Mouse (Mus musculus): ENCODE measurements at regions not wholly inside any gene's neighbourhood (a gene's known extent, or its start where the extent isn't known, plus 50 kb on each side); places are given as distances from the start of the nearest gene placed in this dataset.

DNA sequence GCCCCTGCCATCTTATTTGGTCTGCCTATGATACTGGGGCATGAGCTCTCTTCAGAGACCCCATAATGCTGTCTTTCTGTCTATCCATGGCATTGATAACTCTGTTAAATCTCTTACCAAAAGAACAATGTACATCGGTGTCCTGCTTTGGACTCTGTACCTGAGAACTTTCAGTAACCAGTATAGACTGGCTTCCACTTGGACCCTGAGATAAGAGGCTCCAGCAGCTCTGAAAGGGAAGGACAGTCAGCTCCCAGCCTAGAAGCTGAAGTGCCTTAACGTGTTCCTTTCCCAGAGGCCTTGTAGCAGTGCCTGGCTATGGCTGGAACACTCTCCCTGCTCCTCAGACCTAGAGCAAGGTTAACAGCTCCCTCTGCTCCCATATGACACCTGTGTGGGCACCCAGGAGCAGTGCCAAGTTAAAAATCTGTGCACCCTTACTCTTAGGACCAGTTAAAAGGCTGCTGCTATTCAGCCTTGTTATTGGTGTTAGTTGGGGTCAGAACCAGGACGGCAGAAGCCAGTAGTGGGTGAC is 343.8 kb upstream of the Hs6st1 start:
- no peak for DNase-seq

DNA sequence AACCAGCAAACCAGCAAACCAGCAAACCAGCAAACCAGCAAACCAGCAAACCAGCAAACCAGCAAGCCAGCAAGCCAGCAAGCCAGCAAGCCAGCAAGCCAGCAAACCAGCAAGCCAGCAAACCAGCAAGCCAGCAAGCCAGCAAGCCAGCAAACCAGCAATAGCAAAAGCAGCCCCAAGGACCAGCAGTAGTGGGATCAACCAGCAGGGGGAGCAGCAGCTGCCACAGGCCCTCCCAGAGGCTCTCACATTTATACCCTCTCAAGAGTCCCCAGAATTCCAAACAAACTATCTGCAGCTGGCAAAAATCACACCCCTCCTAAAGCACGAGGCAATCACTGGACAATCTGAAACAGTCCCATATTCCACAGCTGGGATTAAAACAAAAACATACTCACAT is 341.6 kb upstream of the Hs6st1 start:
- peak; percentile 65 for DNase-seq

- peak; percentile 64 for DNase-seq
Observed at GRCm38 (mm10) chr1:35727310-35727990, 340.8 kb upstream of the Hs6st1 start.

GRCm38 (mm10) chr1:35729785-35730295 is 338.4 kb upstream of the Hs6st1 start:
- DNase-seq, result no peak

DNA sequence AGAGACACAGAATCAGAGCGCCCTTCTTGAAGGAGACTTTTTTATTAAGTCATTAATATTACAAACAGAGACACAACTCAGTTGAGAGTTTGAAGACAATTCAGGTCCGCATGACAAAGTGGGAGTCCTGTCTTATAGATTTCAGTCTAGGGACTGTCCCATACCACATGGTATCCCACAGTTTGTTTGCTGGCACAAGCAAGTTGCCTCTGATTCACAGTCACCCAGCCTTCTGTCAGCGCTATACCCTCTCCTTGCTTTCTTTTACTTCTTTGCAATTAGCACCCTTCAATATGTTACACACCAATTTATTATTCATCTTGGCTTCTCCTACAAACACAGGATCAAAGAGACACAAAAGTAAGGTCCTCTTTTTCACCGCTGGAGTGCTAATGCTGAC is 337.9 kb upstream of the Hs6st1 start:
- DNase-seq, result no peak

DNA sequence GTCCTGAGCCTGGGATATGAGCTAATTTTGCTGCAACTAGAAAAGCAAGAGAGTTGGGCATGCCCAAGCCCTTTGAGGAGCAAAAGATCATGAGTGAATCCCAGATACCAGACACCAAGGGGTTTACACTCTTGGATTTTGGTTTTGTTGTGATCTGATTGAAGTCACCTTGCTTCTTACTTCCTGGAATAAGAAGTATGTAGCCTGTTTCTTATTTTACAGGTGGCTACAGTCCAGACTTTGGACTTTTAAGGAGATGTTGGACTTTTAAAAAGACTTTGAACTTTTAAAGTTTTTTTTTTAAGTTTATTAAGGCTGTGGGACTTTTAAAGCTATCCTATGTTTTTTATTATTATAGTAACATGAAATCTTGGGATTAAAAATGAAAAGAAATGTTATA is 332.0 kb upstream of the Hs6st1 start:
- no peak for DNase-seq

DNA sequence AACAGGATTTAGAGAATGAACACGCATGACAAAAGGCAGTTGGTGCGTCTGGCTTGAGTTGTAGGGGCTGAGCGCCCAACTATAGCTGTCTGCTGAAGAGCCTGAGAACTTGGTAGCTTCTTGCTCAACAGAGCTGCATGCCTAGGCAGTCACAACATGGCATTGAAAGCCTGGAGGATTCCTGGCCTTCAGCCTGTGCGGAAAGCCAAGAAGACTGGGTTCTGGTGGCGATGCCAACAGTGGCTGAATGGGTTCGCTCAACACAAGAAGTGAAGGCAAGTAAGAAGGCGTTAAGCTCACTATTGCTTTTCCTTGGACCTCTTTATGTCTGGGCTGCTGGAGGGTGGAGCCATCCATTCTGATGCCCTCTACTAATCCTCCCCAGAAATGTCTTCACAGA is 318.6 kb upstream of the Hs6st1 start:
- no peak for DNase-seq

GRCm38 (mm10) chr1:35750092-35750521 is 318.1 kb upstream of the Hs6st1 start:
- DNase-seq, result no peak

- DNase-seq, result no peak
Observed at GRCm38 (mm10) chr1:35752636-35753035, 315.6 kb upstream of the Hs6st1 start.

DNA sequence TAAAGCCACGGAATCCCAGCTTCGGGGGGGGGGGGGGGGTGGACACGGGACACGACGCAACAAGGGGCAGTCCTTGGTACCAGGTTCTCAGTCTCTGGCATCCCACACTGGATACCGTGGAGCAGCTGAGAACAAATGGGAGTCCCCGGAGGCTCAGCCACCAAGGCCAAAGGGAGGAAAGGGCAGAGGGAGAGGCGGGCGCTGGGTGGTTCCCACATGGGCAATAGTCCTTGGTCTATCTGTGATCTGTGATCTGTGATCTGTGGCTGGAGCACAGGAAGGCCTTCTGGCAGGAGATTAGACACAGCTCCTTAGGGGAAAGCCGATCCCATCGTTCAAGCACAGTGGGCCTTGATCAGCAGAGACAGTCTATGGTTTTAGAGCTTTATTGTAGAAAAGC is 314.0 kb upstream of the Hs6st1 start:
- DNase-seq, result no peak

GRCm38 (mm10) chr1:35759010-35759409 is 309.2 kb upstream of the Hs6st1 start:
- DNase-seq, result no peak

DNA sequence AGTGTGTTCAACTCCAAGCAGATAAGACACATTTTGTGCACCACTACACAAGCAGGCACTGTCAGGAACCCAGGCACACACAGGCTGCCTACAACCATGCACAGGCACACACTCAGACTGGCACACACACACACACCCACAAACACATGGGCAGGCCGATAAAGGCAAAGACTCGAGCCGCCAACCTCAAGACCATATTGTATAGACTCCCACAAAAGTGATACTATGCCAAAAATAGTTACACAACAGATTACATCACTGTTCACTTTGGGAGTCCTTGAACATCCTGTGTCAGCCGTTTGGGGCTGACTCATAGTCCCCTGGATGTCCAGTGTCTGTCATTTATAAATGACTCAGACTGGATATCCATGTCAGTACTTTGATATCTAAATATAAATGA is 308.6 kb upstream of the Hs6st1 start:
- no peak for DNase-seq

GRCm38 (mm10) chr1:35763051-35763450 is 305.1 kb upstream of the Hs6st1 start:
- no peak for DNase-seq

DNA sequence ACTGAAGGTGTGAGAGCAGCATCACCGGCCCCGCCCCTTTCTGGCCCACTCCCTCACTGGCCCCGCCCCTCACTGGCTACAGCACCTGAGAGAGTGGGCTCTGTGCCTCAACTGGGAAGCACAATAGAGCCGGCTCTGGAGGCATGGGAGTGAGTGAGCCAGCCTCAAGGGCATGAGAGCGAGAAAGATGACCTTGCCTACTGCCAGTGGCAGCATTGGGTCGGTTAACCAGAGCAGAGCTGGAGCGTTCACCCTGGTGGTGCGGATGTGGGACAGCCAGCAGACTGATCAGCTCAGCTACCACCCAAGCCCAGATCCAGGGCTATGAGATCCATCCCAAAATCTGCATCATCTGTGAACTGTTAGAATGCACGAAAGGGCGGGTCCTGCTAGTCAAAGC is 304.7 kb upstream of the Hs6st1 start:
- no peak for DNase-seq

- no peak for DNase-seq
Observed at GRCm38 (mm10) chr1:35764068-35764467, 304.1 kb upstream of the Hs6st1 start.

DNA sequence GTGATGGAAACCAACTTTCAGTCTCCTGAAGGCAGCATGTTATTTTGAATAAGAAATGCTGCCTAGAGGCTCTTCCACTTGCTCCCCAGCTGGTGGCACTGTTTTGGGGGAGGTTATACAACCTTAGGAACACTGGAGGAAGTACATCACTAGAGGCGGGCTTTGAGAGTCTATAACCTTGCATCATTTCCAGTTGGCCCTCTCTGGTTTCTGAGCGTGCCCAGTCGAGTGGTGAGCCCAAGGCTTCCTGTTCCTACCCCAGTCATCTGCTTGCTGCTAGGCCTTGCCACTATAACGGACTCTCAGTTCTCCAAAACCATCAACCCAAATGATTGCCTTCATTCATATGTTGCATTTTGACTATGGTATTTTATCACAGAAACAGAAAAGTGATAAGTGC is 302.5 kb upstream of the Hs6st1 start:
- no peak for DNase-seq

DNA sequence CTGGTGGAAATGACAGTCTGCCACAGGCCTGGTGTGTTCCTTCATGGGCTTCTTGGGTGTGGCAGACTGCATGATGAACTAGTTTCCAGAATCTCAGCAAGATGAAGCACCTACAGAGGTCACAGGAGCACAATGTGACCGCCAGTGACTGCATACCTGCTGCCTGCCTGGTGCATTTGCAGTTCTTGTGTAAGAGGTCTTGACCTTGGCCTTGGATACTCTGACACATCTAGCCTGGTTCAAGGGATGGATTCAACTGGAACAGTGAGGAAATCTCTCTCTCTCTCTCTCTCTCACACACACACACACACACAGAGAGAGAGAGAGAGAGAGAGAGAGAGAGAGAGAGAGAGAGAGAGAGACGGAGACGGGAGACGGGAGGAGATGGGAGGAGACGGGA is 301.9 kb upstream of the Hs6st1 start:
- no peak for DNase-seq

GRCm38 (mm10) chr1:35772567-35772966 is 295.6 kb upstream of the Hs6st1 start:
- no peak for DNase-seq

DNA sequence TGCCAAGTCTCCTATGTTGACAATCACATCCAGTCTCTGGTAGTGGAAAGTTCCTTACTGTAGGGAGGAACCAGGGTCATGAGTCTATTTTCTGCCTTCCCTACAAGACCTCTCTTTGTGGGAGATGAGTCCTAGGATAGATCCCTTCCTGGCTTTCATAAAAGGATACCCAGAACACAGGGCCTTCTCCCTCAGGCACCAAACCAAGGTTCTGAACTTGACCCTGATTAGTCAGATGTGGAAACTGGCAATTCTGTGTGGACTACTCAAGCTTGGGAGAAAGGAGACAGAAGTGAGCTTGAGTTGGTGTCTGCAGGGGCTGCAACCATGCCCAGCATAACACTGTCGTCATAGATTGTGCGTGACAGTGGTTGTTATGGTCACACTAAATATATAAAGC is 293.6 kb upstream of the Hs6st1 start:
- no peak for DNase-seq

- DNase-seq, result no peak
Observed at GRCm38 (mm10) chr1:35782668-35783067, 285.5 kb upstream of the Hs6st1 start.

- DNase-seq, result no peak
Observed at GRCm38 (mm10) chr1:35783427-35783826, 284.8 kb upstream of the Hs6st1 start.

- no peak for DNase-seq
Observed at GRCm38 (mm10) chr1:35786241-35786640, 282.0 kb upstream of the Hs6st1 start.

GRCm38 (mm10) chr1:35786668-35787213 is 281.5 kb upstream of the Hs6st1 start:
- no peak for DNase-seq

- DNase-seq, result no peak
Observed at GRCm38 (mm10) chr1:35797064-35797463, 271.1 kb upstream of the Hs6st1 start.

- no peak for DNase-seq
Observed at GRCm38 (mm10) chr1:35797526-35797925, 270.7 kb upstream of the Hs6st1 start.
